Mouse (Mus musculus) kidney, adult 2 months (tissue): ENCODE results near the gene Hspb9.

Experiments
- CTCF ChIP-seq: fragments of 200-500 bp; conservative IDR thresholded peaks from 2 replicates; pipeline ENCODE4 v1.5.1; 2011; ENCODE audit warnings: low read depth, mild to moderate bottlenecking, control low read depth, low read length, moderate library complexity, mixed read lengths; ENCODE audit not compliant: insufficient read depth, insufficient read length
- POLR2A ChIP-seq: fragments of 200-500 bp; IDR thresholded peaks from one replicate; pipeline ENCODE4 v1.6.1; 2011; ENCODE audit warnings: low read depth, low read length, control low read depth

DNA sequence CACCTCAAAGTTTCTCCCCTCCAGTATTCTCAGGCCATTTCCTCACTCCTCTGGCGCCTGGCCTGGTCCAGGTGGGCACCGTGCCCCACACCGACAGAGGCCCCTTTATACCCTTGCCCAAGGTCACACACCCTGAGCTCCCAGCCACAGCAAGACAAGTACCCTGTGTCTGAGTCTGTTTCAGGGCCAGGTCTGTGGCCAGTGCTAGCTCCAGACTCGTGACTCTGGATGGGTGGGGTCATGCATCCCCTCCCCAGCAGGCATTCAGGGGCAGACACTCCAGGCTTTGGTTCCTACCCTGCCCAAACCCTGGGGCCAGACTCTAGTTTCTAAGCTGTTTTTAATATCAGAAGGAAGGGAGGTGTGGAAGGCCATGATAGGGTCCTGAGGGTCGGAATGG is 31.8 kb upstream of the Hspb9 start:
- no peak for TF ChIP-seq POLR2A
- TF ChIP-seq CTCF: no peak
